Mouse (Mus musculus) neural tube, embryonic 13.5 days (tissue): ENCODE measurements around the gene Myo1f. TPM values are rescaled to one million over a fixed set of nuclear protein-coding genes. Genes with fewer than 3 reads are reported as not detected.

Source experiments
- ATAC-seq: fragments of 200-750 bp; cut with Nextera tagmentation; 2 replicates; pipeline ENCODE4 v1.8.0; 2017; ENCODE audit warnings: low read depth, mild to moderate bottlenecking, moderate TSS enrichment, moderate library complexity
- H3K27ac ChIP-seq: fragments of 300-500 bp; sonication (generic); replicated peaks from 2 replicates; pipeline ENCODE4 v1.5.1; 2015; ENCODE audit warnings: moderate library complexity, mild to moderate bottlenecking, inconsistent platforms
- H3K27me3 ChIP-seq: fragments of 300-500 bp; sonication (generic); 2 replicates; pipeline ENCODE4 v1.6.1; 2015; ENCODE audit warnings: mild to moderate bottlenecking, inconsistent platforms
- H3K36me3 ChIP-seq: fragments of 300-500 bp; sonication (generic); 2 replicates; pipeline ENCODE4 v1.6.1; 2015; ENCODE audit warnings: mild to moderate bottlenecking, inconsistent platforms
- H3K4me1 ChIP-seq: fragments of 300-500 bp; sonication (generic); replicated peaks from 2 replicates; pipeline ENCODE4 v1.6.1; 2015; ENCODE audit warnings: inconsistent platforms
- H3K4me2 ChIP-seq: fragments of 300-500 bp; sonication (generic); 2 replicates; pipeline ENCODE4 v1.6.1; 2015; ENCODE audit warnings: inconsistent platforms, mild to moderate bottlenecking, moderate library complexity
- H3K4me3 ChIP-seq: fragments of 300-500 bp; sonication (generic); 2 replicates; pipeline ENCODE4 v1.5.1; 2015; ENCODE audit warnings: mild to moderate bottlenecking, inconsistent platforms
- H3K9ac ChIP-seq: fragments of 300-500 bp; sonication (generic); 2 replicates; pipeline ENCODE4 v1.6.1; 2015; ENCODE audit warnings: moderate library complexity, mild to moderate bottlenecking, inconsistent platforms
- H3K9me3 ChIP-seq: fragments of 300-500 bp; sonication (generic); 2 replicates; pipeline ENCODE4 v1.6.1; 2016; ENCODE audit warnings: inconsistent platforms
- WGBS: fragments of 180-500 bp; shearing (Covaris S2); methylation state at CpG from one replicate; pipeline ENCODE4 v1.1.7; 2015; 5-methylcytosine and 5-hydroxymethylcytosine counted together
- polyA plus RNA-seq: library from polyadenylated mRNA; unstranded; fragments of >200 nt; fragmentation: Nextera tagmentation; extraction: Ambion mirVana; gene quantifications from 2 replicates; pipeline ENCODE4 v1.2.1, GENCODE M21; 2015

Gene Myo1f
- polyA plus RNA-seq, 1 experiment from 2014 or later: 3.7 TPM

- Histone ChIP-seq H3K27me3 (no peaks in the 10 kb centered on the region), H3K4me3 (no peak overlapping the region), H3K4me2 (no peak overlapping the region), H3K9ac (no peak overlapping the region), H3K9me3 (no peaks in the 10 kb centered on the region), H3K27ac (no peak overlapping the region), H3K4me1 (no peaks in the 10 kb centered on the region), H3K36me3 (peaks cover 56% of the 10 kb centered on the region)
- WGBS: 93% methylated on average over 4 of the region's 4 CpGs
- ATAC-seq: no peak
These were observed 15.6 kb upstream of the Myo1f start for GRCm38 (mm10) chr17:33539878-33540277.

GRCm38 (mm10) chr17:33549212-33549611 lies 6.3 kb upstream of the Myo1f start:
- H3K27ac ChIP-seq: no peak overlapping the region
- H3K9me3 ChIP-seq: no peaks in the 10 kb centered on the region
- no peak overlapping the region for H3K4me2 ChIP-seq
- H3K36me3 ChIP-seq: peaks cover 72% of the 10 kb centered on the region
- no peak; the same call in 1 of the 2 replicates for ATAC-seq
- H3K27me3 ChIP-seq: no peaks in the 10 kb centered on the region
- no peak overlapping the region for H3K4me3 ChIP-seq
- 93% methylated on average over 6 of the region's 6 CpGs for WGBS
- H3K4me1 ChIP-seq: no peaks in the 10 kb centered on the region
- H3K9ac ChIP-seq: no peak overlapping the region

- Histone ChIP-seq H3K27me3 (no peaks in the 10 kb centered on the region), H3K36me3 (peaks cover 63% of the 10 kb centered on the region), H3K9me3 (no peaks in the 10 kb centered on the region), H3K4me3 (no peak overlapping the region), H3K27ac (no peak overlapping the region), H3K9ac (no peak overlapping the region), H3K4me1 (no peaks in the 10 kb centered on the region), H3K4me2 (no peak overlapping the region)
- ATAC-seq: no peak
- 92% methylated on average over 10 of the region's 10 CpGs for WGBS
These were observed 5.1 kb upstream of the Myo1f start for GRCm38 (mm10) chr17:33550388-33550787.

- H3K27ac ChIP-seq: no peak overlapping the region
- H3K4me1 ChIP-seq: no peaks in the 10 kb centered on the region
- no peaks in the 10 kb centered on the region for H3K27me3 ChIP-seq
- no peak overlapping the region for H3K9ac ChIP-seq
- no peak overlapping the region for H3K4me3 ChIP-seq
- peaks cover 49% of the 10 kb centered on the region for H3K36me3 ChIP-seq
- no peak for ATAC-seq
- WGBS: 93% methylated on average over 4 of the region's 4 CpGs
- no peaks in the 10 kb centered on the region for H3K9me3 ChIP-seq
- no peak overlapping the region for H3K4me2 ChIP-seq
These were observed 3.4 kb upstream of the Myo1f start for GRCm38 (mm10) chr17:33552113-33552512.

- Histone ChIP-seq H3K27ac (no peak overlapping the region), H3K27me3 (peaks cover 2% of the 10 kb centered on the region; the same call in 1 of the 2 replicates), H3K9ac (no peak overlapping the region), H3K9me3 (no peaks in the 10 kb centered on the region), H3K36me3 (peaks cover 41% of the 10 kb centered on the region), H3K4me3 (no peak overlapping the region), H3K4me2 (no peak overlapping the region), H3K4me1 (no peaks in the 10 kb centered on the region)
- 55% methylated on average over 4 of the region's 4 CpGs for WGBS
- no peak for ATAC-seq
These were observed 2.5 kb upstream of the Myo1f start for GRCm38 (mm10) chr17:33552964-33553363.

GRCm38 (mm10) chr17:33554536-33554935 lies 971 bp upstream of the Myo1f start:
- no peak for ATAC-seq
- H3K9me3 ChIP-seq: no peaks in the 10 kb centered on the region
- no peaks in the 10 kb centered on the region for H3K4me1 ChIP-seq
- H3K27ac ChIP-seq: no peak overlapping the region
- H3K4me3 ChIP-seq: no peak overlapping the region
- H3K36me3 ChIP-seq: peaks cover 26% of the 10 kb centered on the region
- H3K9ac ChIP-seq: no peak overlapping the region
- H3K4me2 ChIP-seq: no peak overlapping the region
- 96% methylated on average over 1 of the region's 1 CpGs for WGBS
- H3K27me3 ChIP-seq: peaks cover 3% of the 10 kb centered on the region; the same call in 1 of the 2 replicates

GRCm38 (mm10) chr17:33557922-33558321 lies 2.4 kb downstream of the Myo1f start:
- no peak overlapping the region for H3K4me3 ChIP-seq
- H3K27ac ChIP-seq: no peak overlapping the region
- no peaks in the 10 kb centered on the region for H3K9me3 ChIP-seq
- 79% methylated on average over 4 of the region's 4 CpGs for WGBS
- peaks cover 4% of the 10 kb centered on the region; the same call in 1 of the 2 replicates for H3K36me3 ChIP-seq
- no peak overlapping the region for H3K4me2 ChIP-seq
- no peak for ATAC-seq
- no peak overlapping the region for H3K9ac ChIP-seq
- no peaks in the 10 kb centered on the region for H3K4me1 ChIP-seq
- peaks cover 3% of the 10 kb centered on the region; the same call in 1 of the 2 replicates for H3K27me3 ChIP-seq

- WGBS: 72% methylated on average over 2 of the region's 2 CpGs
- Histone ChIP-seq H3K27me3 (no peaks in the 10 kb centered on the region), H3K27ac (no peak overlapping the region), H3K4me3 (no peak overlapping the region), H3K9ac (no peak overlapping the region), H3K4me2 (no peak overlapping the region), H3K9me3 (no peaks in the 10 kb centered on the region), H3K36me3 (no peaks in the 10 kb centered on the region), H3K4me1 (no peaks in the 10 kb centered on the region)
- ATAC-seq: no peak
These were observed 8.1 kb downstream of the Myo1f start for GRCm38 (mm10) chr17:33563527-33564076.

GRCm38 (mm10) chr17:33564599-33564998 lies 9.1 kb downstream of the Myo1f start:
- Histone ChIP-seq H3K27me3 (no peaks in the 10 kb centered on the region), H3K9ac (no peak overlapping the region), H3K4me3 (no peak overlapping the region), H3K4me2 (no peak overlapping the region), H3K36me3 (no peaks in the 10 kb centered on the region), H3K27ac (no peak overlapping the region), H3K4me1 (no peaks in the 10 kb centered on the region), H3K9me3 (no peaks in the 10 kb centered on the region)
- no peak for ATAC-seq
- WGBS: 76% methylated on average over 1 of the region's 1 CpGs

- Histone ChIP-seq H3K4me3 (no peak overlapping the region), H3K27me3 (no peaks in the 10 kb centered on the region), H3K27ac (no peak overlapping the region), H3K36me3 (no peaks in the 10 kb centered on the region), H3K4me1 (no peaks in the 10 kb centered on the region), H3K4me2 (no peak overlapping the region), H3K9ac (no peak overlapping the region), H3K9me3 (no peaks in the 10 kb centered on the region)
- ATAC-seq: no peak
- 69% methylated on average over 2 of the region's 2 CpGs for WGBS
These were observed 10.7 kb downstream of the Myo1f start for GRCm38 (mm10) chr17:33566182-33566581.

- Histone ChIP-seq H3K9me3 (no peaks in the 10 kb centered on the region), H3K36me3 (no peaks in the 10 kb centered on the region), H3K4me3 (no peak overlapping the region), H3K4me2 (no peak overlapping the region), H3K27me3 (no peaks in the 10 kb centered on the region), H3K4me1 (no peaks in the 10 kb centered on the region), H3K9ac (no peak overlapping the region), H3K27ac (no peak overlapping the region)
- 91% methylated on average over 4 of the region's 4 CpGs for WGBS
- no peak for ATAC-seq
These were observed 28.6 kb downstream of the Myo1f start for GRCm38 (mm10) chr17:33584061-33584460.

- no peaks in the 10 kb centered on the region for H3K36me3 ChIP-seq
- no peak overlapping the region for H3K4me3 ChIP-seq
- ATAC-seq: no peak
- no peaks in the 10 kb centered on the region for H3K27me3 ChIP-seq
- no peaks in the 10 kb centered on the region for H3K9me3 ChIP-seq
- WGBS: 69% methylated on average over 17 of the region's 17 CpGs
- H3K4me2 ChIP-seq: no peak overlapping the region
- H3K27ac ChIP-seq: no peak overlapping the region
- H3K4me1 ChIP-seq: no peaks in the 10 kb centered on the region
- H3K9ac ChIP-seq: no peak overlapping the region
These were observed 30.5 kb downstream of the Myo1f start for GRCm38 (mm10) chr17:33586011-33586410.

- no peak overlapping the region for H3K4me3 ChIP-seq
- ATAC-seq: no peak
- H3K36me3 ChIP-seq: no peaks in the 10 kb centered on the region
- H3K27me3 ChIP-seq: no peaks in the 10 kb centered on the region
- 0 out of 2 replicates have a peak, but pooled peaks cover 9% of the 10 kb centered on the region for H3K9me3 ChIP-seq
- H3K27ac ChIP-seq: no peak overlapping the region
- no peaks in the 10 kb centered on the region for H3K4me1 ChIP-seq
- no peak overlapping the region for H3K4me2 ChIP-seq
- no peak overlapping the region for H3K9ac ChIP-seq
These were observed 41.8 kb downstream of the Myo1f start for GRCm38 (mm10) chr17:33597271-33597670.
